Mouse (Mus musculus): ENCODE data around the gene Crxos.
"Not testable (repeated sequence)": the region's sequence is repeated elsewhere in the genome, so short reads cannot be mapped to it uniquely, and the experiment has no call there.

Crxos gene

GRCm38 (mm10) chr7:15882317-15882716 is at the start of gene Crxos:
Crxos (plus strand) TSS chr7:15882617.
- DNase-seq (ENCODE audit: low read depth, low spot score) = no peak

DNA sequence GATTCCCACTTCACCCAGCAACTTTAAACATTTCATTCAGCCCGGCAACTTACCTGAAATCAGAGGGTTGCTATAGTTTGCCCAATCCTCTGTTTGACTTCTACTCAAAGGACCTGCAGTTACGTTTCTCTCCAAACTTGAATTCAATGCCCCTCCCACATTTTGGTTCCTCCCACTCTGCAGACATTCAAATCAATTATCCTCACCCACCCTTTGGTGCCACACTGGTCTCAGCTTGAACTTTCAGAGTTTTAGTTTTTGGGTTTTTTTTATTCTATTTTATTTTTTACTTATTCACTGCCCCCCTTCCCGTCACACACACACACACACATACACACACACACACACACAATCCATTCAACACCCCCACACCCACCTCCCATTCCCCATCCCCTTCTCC is 42.8 kb upstream of the Crxos start, which contains the start of gene Obox6:
Obox6 (minus strand) TSS at position 101 of the 400 bp plus-strand sequence.
- no peak for DNase-seq (ENCODE audit: low read depth, low spot score)

DNA sequence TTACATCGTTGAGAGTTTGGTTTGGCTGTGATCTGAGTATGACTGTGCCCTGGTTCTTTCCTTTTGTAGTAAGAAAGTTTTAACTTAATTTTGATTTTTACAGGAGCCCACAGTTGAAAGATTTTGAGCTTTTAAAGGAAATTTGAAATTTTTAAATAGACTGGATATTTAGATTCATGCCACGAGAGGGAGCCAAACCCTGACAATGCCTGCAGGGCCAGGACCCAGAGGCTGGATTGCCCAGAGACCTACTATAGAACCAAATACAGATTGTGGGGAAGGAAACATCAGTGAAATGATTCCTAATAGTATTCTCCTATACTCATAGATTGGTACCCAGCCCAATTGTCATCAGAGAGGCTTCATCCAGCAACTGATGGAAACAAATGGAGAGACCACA is 22.8 kb upstream of the Crxos start:
- no peak for DNase-seq (ENCODE audit: low read depth, low spot score)

DNA sequence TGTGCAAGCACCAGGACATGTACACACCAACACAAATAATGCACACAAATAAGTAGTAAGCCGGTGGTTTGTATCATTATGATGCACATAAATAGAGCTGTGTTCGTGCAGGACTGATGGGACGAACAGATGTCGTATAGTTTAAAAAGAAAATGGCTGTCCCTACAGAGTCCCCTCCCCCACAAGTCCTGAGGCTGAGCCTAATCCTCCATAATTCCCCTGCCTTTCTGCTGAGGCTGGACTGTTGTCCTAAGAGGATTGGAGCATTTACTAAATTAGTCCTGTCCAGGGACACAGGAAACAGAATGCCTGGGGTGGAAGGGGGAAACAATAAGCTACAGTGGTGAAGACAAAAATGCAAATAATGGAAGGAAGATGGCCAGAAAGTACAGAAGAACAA is 18.3 kb upstream of the Crxos start:
- no peak for DNase-seq (ENCODE audit: low read depth, low spot score)

GRCm38 (mm10) chr7:15879756-15880155 is 2.7 kb upstream of the Crxos start, which contains the start of gene Crx:
Crx (minus strand) TSS chr7:15879968.
- DNase-seq (ENCODE audit: low read depth, low spot score) = no peak

- DNase-seq (ENCODE audit: low read depth, low spot score) = no peak
These were observed 1.0 kb upstream of the Crxos start for GRCm38 (mm10) chr7:15881388-15881787.

DNA sequence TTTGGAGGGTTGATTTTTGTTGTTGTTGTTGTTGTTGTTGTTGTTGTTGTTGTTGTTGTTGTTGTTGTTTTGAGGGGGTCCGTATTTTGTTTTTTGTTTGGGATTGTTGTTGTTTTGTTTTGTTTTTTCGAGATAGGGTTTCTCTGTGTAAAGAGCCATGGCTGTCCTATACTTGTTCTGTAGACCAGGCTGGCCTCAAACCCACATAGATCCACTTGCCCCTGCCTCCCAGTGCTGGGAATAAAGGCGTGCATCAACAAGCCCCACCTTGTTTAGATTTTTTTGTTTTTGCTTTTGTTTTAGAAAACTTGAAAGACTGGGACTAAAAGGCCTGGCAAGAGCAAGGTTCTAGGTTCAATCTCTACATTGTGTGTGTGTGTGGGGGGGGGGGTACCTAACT is 586 bp upstream of the Crxos start:
- DNase-seq (ENCODE audit: low read depth, low spot score) = no peak

- no peak for DNase-seq (ENCODE audit: low read depth, low spot score)
These were observed 1.7 kb downstream of the Crxos start for GRCm38 (mm10) chr7:15884127-15884526.

DNA sequence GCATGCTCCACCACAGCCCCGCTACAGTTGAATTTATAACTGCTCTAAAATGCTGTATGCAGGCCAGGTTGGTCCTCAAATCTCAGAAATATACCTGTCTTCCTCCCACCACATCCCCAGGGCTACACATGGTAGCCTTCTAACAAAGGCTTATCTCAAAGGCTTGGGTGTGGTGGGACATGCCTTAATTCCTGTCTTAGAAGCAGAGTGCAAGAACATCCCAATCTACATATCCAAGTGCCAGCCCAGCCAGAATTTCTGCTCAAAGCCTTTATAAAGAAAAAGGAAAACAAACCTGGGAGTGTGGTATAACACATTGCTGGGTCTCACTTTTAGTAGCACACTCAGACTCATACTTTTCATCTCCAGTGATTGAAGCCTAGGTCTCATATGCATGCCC is 11.8 kb downstream of the Crxos start:
- DNase-seq (ENCODE audit: low read depth, low spot score) = no peak

GRCm38 (mm10) chr7:15901366-15902048 is 19.1 kb downstream of the Crxos start:
- no peak for DNase-seq (ENCODE audit: low read depth, low spot score)

DNA sequence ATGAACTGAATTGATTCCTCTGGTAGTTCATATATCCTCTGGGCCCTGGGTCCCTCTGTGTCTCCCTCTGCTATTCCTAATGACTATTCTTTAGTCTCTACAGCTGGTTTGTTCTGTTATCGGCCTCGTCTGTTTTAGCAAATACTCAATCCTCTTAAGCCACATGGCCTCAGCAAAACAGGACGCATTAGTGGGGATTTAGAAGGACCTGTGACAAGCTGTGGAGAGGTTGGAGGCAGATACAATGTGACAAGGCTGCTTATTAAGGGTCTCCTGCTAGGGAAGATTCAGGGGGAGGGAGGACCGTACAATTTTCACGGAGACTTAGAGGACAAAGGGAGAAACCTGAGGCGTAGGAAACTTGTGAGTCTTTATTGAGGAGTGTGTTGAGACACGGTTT is 23.4 kb downstream of the Crxos start:
- DNase-seq (ENCODE audit: low read depth, low spot score) = no peak

DNA sequence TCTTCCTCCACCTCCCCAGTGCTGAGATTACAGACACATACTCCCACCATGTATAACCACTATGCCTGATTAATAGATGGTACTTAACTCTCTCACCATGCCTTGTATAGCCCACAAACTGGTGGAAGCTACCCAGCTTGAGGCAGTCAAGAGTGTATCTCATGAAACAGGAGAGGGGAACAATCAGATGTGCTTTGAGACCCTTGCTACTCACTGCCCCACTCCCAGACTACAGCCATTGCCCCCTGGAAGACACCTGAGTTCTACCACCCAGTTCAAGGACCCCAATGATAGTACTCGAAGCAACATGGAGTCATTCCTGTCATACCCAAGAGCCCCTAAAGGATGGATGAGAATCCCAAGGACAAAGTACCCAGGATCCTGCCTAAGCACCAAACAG is 24.2 kb downstream of the Crxos start:
- no peak for DNase-seq (ENCODE audit: low read depth, low spot score)

DNA sequence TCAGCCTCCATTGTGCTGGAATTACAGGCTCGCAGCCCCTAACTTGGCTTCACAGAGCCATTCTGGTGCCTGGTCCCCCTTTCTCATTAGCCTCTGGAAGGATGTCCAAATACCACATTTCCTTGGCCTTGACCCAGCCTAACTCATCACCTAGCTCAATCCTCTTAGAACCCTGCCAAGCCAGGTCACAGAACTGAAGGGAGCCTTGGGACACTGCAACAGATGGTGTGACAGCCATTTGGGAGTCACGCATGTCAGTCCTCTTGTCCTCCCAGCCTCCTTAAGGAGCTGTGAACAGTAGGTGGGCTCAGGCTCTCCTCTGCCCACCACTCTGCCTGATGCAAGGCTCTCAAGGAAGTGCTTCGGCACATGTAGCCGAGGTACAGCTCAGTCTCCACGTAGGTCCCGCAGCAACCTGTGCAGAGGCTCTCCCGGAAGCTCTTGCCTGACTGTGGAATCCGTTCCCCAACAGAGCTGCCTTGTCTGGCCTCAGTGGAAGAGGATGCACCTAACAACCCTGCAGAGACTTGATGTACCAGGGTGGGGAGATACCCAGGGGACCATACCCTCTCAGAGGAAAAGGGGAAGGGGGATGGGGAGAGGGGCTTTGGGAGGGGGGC is 25.7 kb downstream of the Crxos start:
- no peak for DNase-seq (ENCODE audit: low read depth, low spot score)

GRCm38 (mm10) chr7:15910521-15910920 is 28.1 kb downstream of the Crxos start:
- no peak for DNase-seq (ENCODE audit: low read depth, low spot score)

- DNase-seq (ENCODE audit: low read depth, low spot score) = peak; percentile 87
These were observed 29.8 kb downstream of the Crxos start for GRCm38 (mm10) chr7:15912183-15912582.

DNA sequence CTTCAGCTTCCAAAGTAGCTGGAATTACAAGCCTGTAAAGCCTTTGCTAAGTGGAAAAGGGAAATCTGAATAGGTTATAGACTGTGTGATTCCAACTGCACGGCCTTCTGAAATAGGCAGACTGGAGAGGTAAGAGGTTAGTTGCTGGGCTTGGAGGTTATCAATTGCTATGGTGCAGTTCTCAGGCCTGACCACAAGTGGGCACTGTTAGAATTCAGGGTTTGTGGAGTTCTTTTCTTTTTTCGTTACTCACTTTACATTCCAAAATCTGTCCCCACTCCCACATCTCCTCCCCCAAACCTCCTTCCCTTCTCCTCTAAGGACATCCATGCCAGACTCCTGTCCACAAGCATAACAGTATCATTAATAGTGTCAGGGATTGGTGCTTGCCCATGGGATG is 31.8 kb downstream of the Crxos start:
- DNase-seq (ENCODE audit: low read depth, low spot score) = peak; percentile 77

DNA sequence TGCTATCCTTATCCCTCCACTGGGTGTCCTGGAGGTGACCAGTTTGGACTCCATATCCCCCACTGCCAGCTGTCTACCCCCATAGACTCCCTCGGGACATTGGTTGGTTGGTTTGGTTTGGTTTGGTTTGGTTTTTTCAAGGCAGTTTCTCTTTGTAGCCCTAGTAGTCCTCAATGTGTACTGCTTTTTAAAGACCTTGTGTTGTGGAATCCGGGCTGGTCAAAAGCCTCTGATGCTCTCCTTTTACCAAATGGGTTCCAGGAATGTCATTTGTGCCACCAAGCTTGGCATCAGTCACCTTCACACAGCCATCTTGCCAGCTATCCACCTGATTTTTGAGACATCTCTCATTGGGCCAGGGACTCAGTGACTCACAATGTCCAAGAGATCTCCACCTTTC is 32.3 kb downstream of the Crxos start:
- DNase-seq (ENCODE audit: low read depth, low spot score) = no peak

- DNase-seq (ENCODE audit: low read depth, low spot score) = not testable (repeated sequence)
These were observed 33.3 kb downstream of the Crxos start for GRCm38 (mm10) chr7:15915695-15916094.

GRCm38 (mm10) chr7:15916134-15916723 is 33.8 kb downstream of the Crxos start:
- DNase-seq (ENCODE audit: low read depth, low spot score) = no peak

DNA sequence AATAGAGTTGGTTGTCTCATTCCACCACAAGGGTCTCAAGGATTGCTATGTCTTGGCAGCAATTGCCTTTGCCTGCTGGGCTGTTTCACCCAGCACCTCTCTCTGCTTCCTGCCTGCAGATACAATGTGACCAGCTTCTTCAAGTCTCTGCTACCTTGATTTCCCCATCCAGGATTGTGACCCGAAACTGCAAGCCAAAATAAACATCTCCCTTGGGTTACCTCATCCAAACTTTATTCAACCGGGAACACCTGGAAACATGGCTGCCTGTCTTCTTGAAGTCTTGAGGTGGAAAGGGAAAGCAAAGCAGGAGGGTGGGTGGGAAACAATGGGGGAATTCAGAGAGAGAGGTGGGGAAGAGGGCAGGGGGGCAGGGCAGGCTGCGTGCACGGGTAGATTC is 34.6 kb downstream of the Crxos start:
- DNase-seq (ENCODE audit: low read depth, low spot score) = no peak

- no peak for DNase-seq (ENCODE audit: low read depth, low spot score)
These were observed 36.0 kb downstream of the Crxos start for GRCm38 (mm10) chr7:15918371-15918770.

DNA sequence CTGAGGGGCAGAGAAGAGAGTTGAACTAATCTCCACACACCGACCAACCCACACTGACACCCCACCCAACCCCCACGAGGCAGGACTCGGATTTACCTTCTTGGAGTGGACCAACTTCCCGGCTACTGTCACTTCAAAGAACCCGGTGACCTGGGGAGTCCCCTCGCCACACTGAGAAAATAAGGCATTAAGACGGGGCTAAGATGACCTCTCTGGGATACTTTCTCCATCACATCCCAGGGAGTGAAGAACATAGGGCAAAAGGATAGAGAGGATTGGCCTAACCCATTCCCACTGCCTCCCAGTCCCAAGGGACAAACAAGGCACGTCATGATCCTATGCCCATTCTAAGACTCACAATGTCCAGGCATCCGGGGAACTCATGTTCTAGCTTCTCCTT is 37.5 kb downstream of the Crxos start:
- no peak for DNase-seq (ENCODE audit: low read depth, low spot score)

DNA sequence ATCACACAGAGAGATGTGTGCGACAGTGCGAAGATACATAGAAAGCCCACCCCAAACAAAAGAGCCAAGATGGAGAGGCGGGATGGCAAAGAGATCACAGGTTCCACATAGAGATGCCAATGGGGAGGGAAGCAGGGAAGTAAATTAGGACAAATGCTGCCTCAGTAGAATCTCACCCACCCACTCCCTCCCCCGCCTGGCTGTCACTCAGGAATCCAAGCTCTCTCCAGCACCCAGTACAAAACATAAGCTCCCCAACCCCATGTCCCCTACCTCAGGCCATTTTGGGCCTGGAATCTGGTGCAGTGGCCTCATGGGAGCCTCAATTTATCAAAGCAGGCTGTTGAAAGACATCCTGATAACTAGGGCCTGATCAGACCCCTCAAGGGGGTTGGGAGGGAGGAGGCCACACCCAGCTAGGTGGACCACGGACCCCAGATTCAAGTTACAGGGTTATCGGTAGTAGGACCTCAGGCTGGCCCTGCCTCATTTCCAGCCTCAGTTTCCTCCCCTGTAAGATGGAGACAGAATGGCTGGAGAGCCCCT is 38.3 kb downstream of the Crxos start:
- no peak for DNase-seq (ENCODE audit: low read depth, low spot score)
